Mouse (Mus musculus): ENCODE results near the gene Mkrn2os.
A peak's percentile ranks its signal among the peaks of the same experiment; 100 is the strongest.

Mkrn2os gene

DNA sequence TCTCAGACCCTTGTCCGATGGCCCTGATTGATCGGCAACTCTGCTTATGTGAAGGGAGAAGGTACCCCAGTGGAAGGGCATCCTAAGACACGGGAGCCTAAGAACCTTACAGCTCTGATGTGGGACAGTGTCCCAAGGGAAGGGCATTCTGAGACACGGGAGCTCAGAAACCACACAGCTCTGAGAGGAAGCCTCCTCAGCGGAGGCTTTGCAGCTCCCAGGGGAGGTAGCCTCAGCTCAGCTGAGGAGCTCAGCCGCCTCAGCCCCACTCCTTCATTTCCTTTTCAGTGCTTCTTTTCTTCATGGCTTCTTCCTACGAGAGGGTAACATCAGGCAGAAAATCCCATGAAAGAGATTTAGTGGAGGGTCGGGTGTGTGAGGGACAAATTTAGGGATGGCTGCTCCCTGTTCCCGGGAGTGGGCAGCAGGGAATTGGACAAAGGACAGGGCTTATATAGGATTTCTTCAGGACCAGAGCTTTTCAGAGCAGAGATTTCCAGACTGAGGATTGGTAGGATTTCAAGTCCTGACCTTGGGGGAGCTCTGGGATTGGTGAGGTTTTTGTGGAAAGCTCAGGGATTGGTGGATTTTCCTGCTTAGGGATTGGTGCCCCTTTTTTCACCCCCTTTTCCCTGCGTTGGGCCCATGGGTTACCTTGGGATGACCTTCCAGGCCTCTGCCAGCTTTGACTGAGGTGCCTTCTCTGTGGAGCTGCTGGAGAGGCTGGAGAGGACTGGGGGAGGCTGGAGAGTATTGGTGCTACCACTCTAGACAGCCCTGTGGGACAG is 9.9 kb downstream of the Mkrn2os start:
- no peak for DNase-seq

DNA sequence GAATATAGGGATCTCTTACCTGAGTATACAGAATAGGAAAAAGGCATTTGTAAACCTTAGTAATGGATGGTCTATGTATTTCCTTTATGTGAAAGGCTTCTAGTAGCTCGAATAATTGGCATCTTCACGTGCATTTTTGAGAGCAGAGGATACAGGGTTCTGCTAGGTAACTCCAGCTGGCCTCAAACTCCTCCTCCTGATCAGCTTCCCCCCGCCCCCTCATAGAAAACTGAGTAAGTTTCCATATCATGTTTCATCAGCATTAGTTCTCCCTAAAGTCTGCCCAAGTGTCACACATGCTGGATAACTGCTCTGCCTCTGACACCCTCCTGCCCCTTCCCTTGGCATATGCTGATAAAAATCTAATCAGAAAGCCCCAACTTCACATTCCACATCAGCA is 11.6 kb downstream of the Mkrn2os start:
- DNase-seq = no peak

DNA sequence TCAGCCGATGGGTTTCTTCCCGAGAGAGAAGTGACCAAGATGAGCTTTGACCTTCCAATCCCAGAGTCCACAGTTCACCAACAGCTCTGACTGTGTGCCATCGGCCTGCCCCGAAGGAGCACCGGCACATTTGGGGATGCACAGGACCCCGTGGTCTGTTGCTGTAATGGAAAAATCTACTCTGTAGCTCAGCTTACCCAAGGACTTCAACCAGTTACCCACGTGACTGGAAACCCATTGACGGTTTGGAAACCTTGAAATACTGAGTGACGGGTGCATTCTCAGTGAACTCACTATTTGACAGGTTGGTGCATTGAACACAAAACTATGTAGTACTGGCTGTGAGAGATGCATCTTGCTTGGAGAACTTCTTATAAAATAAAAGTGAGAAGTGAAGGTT is 14.4 kb downstream of the Mkrn2os start:
- no peak for DNase-seq

DNA sequence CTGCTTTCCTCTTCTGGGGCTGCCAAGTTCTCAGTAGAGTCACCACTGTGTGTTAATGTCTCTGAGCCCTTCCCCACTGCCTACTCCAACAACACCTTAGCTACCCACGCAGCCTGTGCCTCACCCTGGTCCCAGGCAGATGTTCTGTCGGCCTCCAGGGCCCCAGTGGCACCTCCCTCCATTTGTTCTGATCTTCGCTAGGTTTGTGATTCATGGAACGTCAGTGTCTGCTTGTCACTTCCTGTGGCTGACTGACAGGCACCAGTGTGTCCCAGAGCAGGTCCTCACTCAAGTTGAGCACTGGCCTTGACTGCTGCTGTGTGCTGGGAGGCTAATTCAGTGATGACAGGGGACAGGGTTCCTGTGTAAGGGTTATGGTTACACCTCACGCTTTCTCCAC is 15.0 kb downstream of the Mkrn2os start:
- no peak for DNase-seq

DNA sequence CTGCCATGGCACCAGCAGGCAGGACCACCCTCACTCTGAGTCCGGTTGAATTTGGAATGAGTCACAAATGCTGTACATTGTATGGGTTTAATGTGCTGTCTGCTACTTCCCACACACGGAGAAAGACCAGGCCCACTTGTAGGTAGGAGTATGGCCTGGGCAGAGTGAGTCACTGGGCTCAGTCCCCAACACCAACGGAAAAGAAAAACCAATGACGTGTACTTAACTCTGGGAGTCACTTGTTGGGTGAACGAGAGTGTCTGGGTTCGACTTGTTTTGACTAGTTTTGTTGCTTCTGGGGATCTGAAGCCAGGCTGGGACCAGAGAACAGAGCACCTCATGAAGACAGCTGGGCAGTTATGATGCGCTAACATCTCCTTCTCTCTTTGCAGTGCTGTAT is 18.2 kb downstream of the Mkrn2os start:
- no peak for DNase-seq

DNA sequence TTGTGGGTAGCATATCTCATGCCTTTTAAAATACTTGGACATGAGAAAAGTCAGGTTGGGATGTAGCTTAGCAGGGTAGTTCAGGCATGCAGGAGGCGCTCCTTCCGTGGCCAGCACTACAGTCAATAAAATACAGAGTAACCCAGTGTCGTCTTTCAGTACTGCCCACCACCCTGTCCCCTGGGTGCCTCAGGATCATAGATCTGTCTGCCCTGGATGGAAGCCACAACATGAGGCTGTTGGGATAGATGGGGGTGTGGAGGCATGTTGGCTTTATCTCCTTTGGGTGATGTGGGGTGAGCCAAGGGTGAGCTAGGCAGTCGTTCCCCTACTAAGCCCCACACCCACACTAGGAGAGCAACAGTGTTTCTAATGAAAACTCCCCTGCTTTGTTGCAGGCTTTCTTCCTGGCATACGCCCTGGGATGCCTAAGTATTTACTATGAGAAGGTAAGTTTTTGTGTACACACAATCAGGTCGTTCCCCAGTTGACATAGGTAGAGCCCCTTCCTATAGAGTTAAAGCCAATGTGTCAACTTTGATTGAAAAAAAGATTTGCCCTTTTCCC is 26.8 kb downstream of the Mkrn2os start:
- DNase-seq = no peak

DNA sequence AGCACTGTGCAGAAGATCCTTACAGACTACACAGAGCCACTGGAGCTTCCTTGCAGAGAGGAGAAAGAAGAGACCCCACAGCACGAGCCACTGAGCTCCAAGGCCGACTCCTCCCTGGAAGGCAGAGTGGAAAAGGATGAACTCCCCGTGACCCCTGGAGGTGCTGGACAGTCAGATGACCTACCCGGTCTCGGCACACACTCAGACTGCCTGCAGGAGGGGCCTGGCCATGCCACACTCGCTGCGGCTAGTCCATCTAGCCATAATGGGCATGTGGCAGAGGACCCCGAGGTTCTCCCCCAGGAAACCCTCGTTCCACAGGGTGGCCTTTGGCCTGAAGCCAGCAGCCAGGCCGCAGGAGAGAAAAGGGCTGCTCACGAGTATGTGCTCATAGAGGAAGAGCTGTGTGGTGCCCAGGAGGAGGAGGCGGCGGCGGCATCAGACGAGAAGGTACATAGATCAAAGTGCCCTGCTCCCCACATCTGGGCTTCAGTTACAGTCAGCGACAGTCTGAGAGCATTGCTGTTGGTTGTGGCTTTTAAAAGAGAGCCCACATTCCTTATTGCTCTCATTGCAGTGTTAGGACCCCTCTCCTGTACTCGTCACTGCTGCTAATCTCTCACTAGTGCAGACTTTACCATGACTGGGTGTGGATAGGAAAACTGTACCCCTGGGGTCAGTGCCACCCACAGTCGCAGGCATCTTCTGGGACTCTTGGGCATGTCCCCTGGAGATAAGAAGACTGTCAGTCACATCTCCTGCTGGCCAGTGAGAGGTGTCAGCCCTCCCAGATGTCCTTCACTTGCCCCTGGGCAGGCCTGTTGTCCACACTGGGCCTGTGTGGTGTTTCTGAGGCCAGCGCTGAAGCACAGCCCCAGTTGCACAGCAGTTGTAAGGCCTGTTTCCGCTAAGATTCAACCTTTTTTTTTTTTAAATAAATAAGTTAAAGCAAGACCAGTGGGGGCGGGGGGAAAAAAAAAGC is 32.4 kb downstream of the Mkrn2os start:
- DNase-seq = no peak

DNA sequence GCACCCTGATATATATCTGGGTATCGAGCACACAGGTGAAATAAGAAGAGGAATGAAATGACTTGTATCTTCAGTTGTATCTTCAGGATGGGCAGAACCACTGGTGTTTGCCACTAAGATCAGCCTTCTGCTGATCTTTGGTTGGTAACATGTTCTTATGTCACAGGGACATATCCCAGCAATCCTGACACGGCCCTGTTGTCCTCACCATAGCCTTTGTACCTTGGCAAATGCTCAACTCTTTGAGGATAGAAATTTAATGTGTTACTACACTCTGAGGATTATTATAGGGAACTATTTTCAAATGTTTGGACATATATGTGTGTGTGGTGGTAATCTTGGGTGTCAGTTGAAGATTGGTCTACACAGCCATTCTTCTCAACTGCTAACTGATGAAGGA is 34.2 kb downstream of the Mkrn2os start:
- no peak for DNase-seq

DNA sequence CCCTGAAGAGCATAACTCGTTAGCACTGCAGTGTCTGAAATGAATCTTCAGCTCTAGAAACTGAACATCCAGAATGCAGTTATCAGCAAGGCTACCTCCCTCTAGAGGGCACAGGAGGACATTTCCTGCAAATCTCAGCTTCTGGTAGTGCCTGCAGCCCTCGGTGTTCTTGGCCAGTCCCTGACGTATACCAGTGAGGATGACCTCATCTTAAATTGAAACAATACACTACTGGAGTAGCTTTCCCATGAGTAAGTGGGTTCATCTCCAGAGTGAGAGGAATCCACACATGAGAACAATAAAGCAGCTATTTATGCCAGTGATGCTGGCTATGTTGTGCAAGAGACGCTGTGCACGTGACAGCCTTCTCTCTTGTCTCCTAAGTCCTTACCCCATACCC is 36.9 kb downstream of the Mkrn2os start:
- DNase-seq = no peak

DNA sequence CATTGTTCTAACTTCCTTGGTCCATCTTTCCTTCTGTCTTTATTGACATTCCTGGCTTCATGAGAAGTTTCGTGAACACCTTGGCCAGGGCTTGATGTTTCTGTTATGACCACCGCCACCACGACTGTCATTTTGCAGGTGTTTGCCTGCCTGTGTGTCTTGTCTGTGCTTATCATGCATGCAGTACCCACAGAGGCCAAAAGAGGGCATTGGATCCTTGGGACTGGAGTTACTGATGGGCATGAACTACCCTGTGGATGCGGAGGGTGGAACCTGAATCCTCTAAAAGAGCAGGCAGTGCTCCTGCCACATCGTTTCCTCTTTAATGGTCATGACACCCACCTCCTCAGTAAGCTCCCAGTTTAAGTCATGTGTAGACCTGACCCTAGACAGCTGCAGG is 46.1 kb downstream of the Mkrn2os start:
- peak; percentile 44 for DNase-seq

DNA sequence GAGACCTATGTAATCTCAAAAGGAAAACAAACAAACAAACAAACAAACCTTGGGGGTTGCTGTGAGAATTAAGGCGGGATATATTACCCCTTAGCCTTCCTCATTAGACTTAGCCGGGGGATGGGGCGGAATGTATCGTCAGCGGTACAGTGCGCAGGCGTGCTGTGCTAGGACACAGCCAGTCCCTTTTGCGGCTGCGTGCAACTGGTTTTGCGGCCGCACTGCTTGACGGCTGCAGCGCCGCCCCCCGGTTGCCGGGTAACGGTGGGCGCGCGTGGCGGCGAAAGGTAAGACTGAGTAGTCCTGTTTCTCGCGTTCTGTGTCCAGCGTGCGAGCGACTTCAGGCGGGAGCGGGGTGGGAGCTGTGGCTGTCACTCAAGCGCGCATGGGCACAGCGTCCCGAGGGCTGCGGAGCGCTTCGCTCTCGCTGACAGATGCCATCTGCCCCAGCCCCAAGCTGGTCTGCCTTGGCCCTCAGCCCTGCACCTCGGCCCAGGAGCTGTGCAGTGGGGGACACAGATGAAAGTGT is 47.9 kb downstream of the Mkrn2os start, which contains the start of gene Tsen2:
Gene Tsen2 (plus strand): TSS at position 223 of the 529 bp plus-strand sequence.
- DNase-seq = peak; percentile 97

DNA sequence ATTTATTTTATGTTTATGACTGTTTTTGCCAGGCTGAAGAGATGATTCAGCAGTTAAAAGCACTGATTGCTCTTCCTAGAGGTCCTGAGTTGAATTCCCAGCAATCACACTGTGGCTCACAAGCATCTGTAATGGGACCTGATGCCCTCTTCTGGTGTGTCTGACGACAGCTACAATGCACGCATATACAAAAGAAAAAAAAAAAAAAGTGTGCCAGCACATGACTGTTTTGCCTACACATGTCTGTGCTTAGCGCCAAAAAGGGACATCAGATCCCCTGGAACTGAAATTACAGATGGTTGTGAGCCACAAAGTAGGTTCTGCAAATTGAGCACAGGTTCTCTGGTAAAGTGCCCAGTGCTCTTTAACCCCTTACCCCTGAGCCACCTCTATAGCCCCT is 50.0 kb downstream of the Mkrn2os start:
- no peak for DNase-seq

DNA sequence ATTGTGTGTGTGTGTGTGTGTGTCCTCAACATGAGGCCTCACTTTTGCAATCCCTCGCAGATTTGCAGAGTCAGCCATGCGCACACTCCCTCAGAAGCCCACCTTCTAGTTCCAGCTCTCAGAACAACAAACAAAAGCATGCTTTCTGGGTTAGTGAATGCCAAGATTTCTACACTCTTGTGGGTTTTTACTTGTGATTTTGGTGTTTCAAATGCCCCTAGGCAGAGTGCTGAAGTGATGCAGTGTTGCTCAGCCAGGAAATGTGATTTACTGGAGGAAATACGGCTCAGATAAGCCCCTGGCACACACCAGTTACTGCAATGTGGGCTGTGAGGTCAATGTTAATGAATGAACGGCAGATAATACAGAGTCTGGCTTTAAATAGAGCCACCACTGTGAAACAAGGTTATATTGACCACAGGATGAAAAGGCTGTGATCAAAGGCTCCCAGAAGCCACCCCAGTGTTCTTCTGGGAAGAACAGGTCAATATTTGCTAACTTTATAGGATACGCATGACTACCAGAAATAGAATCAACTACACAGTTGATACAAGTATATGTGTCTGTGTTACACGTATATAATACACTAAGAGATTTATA is 50.6 kb downstream of the Mkrn2os start:
- DNase-seq = no peak

DNA sequence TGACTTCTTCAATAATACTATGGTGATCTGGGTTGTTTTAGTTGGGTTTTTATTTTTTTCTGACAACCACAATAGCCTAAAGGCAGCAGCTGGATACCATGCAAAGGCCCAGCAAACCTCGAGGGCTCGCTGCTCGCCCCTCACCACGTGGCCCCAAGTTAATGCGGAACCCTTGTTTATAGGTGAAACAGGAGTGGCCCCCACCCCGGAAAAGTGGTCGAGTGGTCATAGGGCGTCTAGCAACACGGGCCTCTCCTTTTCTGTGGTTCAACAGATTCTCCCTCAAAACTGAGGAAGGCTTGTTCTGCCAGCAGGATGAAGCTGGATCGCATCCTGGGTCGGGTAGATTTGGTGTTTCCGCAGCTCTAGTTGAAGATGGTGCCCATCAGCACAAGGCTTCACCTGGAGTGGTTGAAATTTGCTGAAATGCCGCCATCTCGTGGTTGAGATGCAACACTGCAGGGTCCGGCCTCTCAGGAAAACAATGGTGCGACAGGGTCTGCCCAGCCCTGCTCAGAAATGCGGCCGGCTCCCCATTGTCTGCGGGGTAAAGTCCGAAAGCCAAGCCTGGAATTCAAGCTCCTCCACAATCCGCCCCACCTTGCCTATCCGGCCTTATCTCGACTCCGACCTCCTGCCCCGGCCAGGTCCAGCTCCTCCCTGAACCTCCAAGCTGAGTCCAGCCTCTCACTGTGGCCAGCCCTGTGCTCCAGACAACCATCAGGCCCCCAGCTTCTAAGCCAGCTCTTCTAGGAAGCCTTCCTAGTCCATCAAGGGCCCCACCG is 53.5 kb downstream of the Mkrn2os start:
- DNase-seq = peak; percentile 67

DNA sequence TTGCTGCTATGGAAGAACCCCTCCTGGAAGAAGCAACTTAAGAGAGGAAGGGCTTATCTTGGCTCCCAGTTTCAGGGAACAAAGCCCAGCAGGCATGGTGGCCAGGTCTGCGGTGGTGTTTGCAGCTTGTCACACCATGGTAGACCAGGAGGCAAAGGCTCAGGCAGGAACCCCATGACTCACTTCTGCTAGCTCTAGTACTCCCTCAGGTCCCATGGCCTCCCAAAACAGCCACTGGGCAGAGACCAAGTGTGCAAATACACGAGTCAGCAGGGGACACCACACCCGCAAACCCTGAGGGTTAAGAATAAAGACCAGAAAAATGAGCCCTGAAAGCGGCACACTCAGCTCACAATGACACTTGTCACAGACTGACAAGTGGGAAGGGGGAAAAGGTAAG is 56.2 kb downstream of the Mkrn2os start:
- DNase-seq = no peak

DNA sequence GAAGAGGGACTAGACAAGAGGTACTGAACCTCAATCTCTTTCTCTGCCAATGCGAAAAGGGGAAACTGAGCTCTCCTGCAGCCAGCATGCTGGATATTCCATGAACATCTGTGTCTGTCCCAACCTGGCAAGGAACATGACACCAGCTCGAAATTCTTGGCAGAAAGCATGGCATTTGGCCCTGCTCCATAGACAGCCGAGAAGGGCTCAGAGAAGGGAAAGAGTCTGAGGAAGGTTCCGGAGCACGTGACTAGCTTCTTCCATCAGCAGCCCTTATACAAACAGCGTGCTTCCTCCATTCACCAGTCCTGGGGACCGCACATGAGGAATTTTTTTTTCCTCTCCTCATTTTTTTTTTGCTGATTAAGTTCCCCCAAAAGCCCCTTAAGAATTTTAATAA is 57.8 kb downstream of the Mkrn2os start:
- no peak for DNase-seq

Data from layer of hippocampus, adult 9-11 months (tissue).